Mouse (Mus musculus) neural tube, embryonic 11.5 days (tissue): Measurements from ENCODE around the gene Cd52. TPM values are rescaled to one million over a fixed set of nuclear protein-coding genes. Genes with fewer than 3 reads are reported as not detected.

ENCODE experiments used
- ATAC-seq: fragments of 200-750 bp; cut with Nextera tagmentation; 2 replicates; pipeline ENCODE4 v1.8.0; 2017; ENCODE audit warnings: moderate number of reproducible peaks, mild to moderate bottlenecking, moderate TSS enrichment, moderate library complexity; ENCODE audit not compliant: insufficient read depth, low FRiP score, low TSS enrichment
- DNase-seq: peaks from one replicate; pipeline ENCODE4 v3.0.0-alpha.2; 2015; ENCODE audit warnings: low spot score
- H3K27ac ChIP-seq: fragments of 300-500 bp; sonication (generic); 2 replicates; pipeline ENCODE4 v1.5.1; 2014; ENCODE audit warnings: low read depth, mild to moderate bottlenecking, low read length
- H3K27me3 ChIP-seq: fragments of 300-500 bp; sonication (generic); 2 replicates; pipeline ENCODE4 v1.6.1; 2014; ENCODE audit warnings: mild to moderate bottlenecking, low read length, mixed read lengths; ENCODE audit not compliant: control insufficient read depth, insufficient read depth
- H3K36me3 ChIP-seq: fragments of 300-500 bp; sonication (generic); 2 replicates; pipeline ENCODE4 v1.6.1; 2014; ENCODE audit warnings: mild to moderate bottlenecking, low read length, moderate library complexity, mixed read lengths; ENCODE audit not compliant: control insufficient read depth, insufficient read depth
- H3K4me1 ChIP-seq: fragments of 300-500 bp; sonication (generic); 2 replicates; pipeline ENCODE4 v1.6.1; 2014; ENCODE audit warnings: low read length, mixed read lengths; ENCODE audit not compliant: control insufficient read depth, insufficient read depth
- H3K4me2 ChIP-seq: fragments of 300-500 bp; sonication (generic); 2 replicates; pipeline ENCODE4 v1.6.1; 2014; ENCODE audit warnings: low read depth, mild to moderate bottlenecking, moderate library complexity
- H3K4me3 ChIP-seq: fragments of 300-500 bp; sonication (generic); 2 replicates; pipeline ENCODE4 v1.5.1; 2014; ENCODE audit warnings: low read depth, low read length
- H3K9ac ChIP-seq: fragments of 300-500 bp; sonication (generic); 2 replicates; pipeline ENCODE4 v1.6.1; 2014; ENCODE audit warnings: mild to moderate bottlenecking, low read length
- H3K9me3 ChIP-seq: fragments of 300-500 bp; sonication (generic); 2 replicates; pipeline ENCODE4 v1.6.1; 2016; ENCODE audit warnings: low read length; ENCODE audit not compliant: control insufficient read depth
- WGBS: fragments of 180-500 bp; shearing (Covaris S2); extraction: QIAGEN DNeasy Blood & Tissue Kit; methylation state at CpG from one replicate; pipeline ENCODE4 v1.1.7; 2014; 5-methylcytosine and 5-hydroxymethylcytosine counted together
- polyA plus RNA-seq: library from polyadenylated mRNA; unstranded; fragments of >200 nt; fragmentation: Nextera tagmentation; extraction: Ambion mirVana; gene quantifications from 2 replicates; pipeline ENCODE4 v1.2.1, GENCODE M21; 2014

Cd52 gene
- polyA plus RNA-seq, 1 experiment from 2014 or later = 6.4 TPM

DNA sequence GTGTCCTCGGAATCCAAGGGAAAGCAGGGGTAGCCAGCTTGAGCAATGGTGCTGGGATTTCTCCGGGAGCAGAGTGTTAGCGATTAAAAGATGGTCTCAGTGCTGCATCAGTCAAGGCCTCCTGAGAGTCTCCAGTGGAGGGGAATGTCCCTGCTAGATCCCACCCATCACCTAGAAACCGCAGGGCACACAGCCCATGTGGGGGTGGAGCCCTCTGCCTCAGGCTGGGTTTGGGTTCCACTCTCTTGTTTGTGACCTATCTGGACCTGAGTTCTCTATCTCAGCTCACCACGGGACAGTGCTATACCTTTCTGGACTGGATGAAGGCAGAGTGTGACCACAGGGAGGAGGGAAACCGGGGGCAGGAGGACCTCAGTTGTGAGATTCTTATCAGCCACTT, 36.0 kb downstream of the Cd52 start:
- Histone ChIP-seq H3K4me2 (no peak overlapping the region), H3K4me1 (no peaks in the 10 kb centered on the region), H3K27me3 (no peaks in the 10 kb centered on the region), H3K9ac (no peak overlapping the region), H3K9me3 (no peaks in the 10 kb centered on the region), H3K36me3 (no peaks in the 10 kb centered on the region), H3K27ac (no peak overlapping the region), H3K4me3 (no peak overlapping the region)
- no peak for ATAC-seq
- DNase-seq = no peak
- 85% methylated on average over 6 of the region's 6 CpGs for WGBS

GRCm38 (mm10) chr4:134058166-134058715, 36.6 kb downstream of the Cd52 start:
- Histone ChIP-seq H3K36me3 (no peaks in the 10 kb centered on the region), H3K9me3 (no peaks in the 10 kb centered on the region), H3K27me3 (no peaks in the 10 kb centered on the region), H3K9ac (no peak overlapping the region), H3K4me1 (no peaks in the 10 kb centered on the region), H3K4me3 (no peak overlapping the region), H3K4me2 (no peak overlapping the region), H3K27ac (no peak overlapping the region)
- no peak for DNase-seq
- ATAC-seq = no peak
- 31% methylated on average over 14 of the region's 14 CpGs for WGBS

DNA sequence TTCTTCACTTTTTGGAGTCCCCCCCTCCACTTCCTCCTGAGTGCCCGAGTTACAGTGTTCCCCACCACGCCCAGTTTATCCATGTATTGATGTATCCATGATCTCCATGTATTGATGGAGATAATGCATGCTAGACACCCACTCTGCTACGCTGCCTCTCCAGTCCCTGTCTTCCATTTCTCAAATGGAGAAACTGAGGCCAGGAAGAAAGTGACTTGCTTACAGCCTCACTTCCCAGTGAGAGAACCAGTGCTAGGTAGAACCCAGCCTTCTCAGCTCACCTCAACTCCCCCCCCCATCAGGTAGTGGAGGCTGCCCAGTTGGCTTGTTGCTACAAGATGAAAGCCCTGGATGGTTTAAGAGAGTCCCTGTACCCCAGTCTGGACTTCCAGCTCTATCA, 41.3 kb downstream of the Cd52 start, which contains the start of gene Zfp683:
Gene Zfp683, plus strand, starts transcription at position 301 of the 400 bp plus-strand sequence.
- no peak within 1 kb of the TSS for H3K4me3 ChIP-seq
- H3K9me3 ChIP-seq = no peaks in the 10 kb centered on the region
- no peaks in the 10 kb centered on the region for H3K36me3 ChIP-seq
- no peak within 1 kb of the TSS for H3K27ac ChIP-seq
- 85% methylated on average over 3 of the region's 3 CpGs for WGBS
- no peak within 1 kb of the TSS for H3K9ac ChIP-seq
- no peak within 1 kb of the TSS for H3K4me2 ChIP-seq
- H3K4me1 ChIP-seq = no peaks in the 10 kb centered on the region
- DNase-seq (no peak), ATAC-seq (no peak)
- H3K27me3 ChIP-seq = no peaks in the 10 kb centered on the region

- Histone ChIP-seq H3K27me3 (no peaks in the 10 kb centered on the region), H3K4me1 (no peaks in the 10 kb centered on the region), H3K4me2 (no peak overlapping the region), H3K36me3 (no peaks in the 10 kb centered on the region), H3K4me3 (no peak overlapping the region), H3K9ac (no peak overlapping the region), H3K9me3 (no peaks in the 10 kb centered on the region), H3K27ac (no peak overlapping the region)
- ATAC-seq (no peak), DNase-seq (no peak)
- 51% methylated on average over 8 of the region's 8 CpGs for WGBS
Measured at GRCm38 (mm10) chr4:134052560-134052959, 42.3 kb downstream of the Cd52 start.

DNA sequence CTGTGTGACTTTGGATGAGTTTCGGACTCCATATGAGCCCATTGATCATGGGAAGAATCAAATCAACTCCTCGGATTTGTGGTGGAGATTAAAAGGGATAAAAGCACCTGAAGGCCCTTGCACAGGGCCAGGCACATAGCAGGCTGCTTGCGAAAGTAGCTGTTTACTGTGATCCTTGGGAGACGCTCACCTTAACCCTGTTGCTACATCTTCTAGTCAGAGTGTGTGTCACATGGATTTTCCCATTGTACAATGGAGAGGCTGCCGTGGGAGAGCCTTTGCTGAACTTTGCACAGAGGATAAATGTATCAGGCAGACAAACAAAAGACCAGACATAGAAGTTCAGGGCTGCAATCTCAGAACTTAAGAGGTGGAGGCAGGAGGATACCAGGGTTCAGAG, 43.0 kb downstream of the Cd52 start:
- H3K4me2 ChIP-seq = no peak overlapping the region
- H3K9ac ChIP-seq = no peak overlapping the region
- no peaks in the 10 kb centered on the region for H3K36me3 ChIP-seq
- H3K27me3 ChIP-seq = no peaks in the 10 kb centered on the region
- no peak overlapping the region for H3K4me3 ChIP-seq
- WGBS = 92% methylated on average over 5 of the region's 5 CpGs
- H3K4me1 ChIP-seq = no peaks in the 10 kb centered on the region
- no peak for ATAC-seq
- H3K9me3 ChIP-seq = no peaks in the 10 kb centered on the region
- DNase-seq = no peak
- H3K27ac ChIP-seq = no peak overlapping the region

GRCm38 (mm10) chr4:134047648-134048047, 47.2 kb downstream of the Cd52 start:
- Histone ChIP-seq H3K9me3 (no peaks in the 10 kb centered on the region), H3K4me2 (no peak overlapping the region), H3K4me1 (no peaks in the 10 kb centered on the region), H3K4me3 (no peak overlapping the region), H3K36me3 (no peaks in the 10 kb centered on the region), H3K9ac (no peak overlapping the region), H3K27me3 (no peaks in the 10 kb centered on the region), H3K27ac (no peak overlapping the region)
- 58% methylated on average over 5 of the region's 5 CpGs for WGBS
- ATAC-seq = no peak
- DNase-seq = no peak

DNA sequence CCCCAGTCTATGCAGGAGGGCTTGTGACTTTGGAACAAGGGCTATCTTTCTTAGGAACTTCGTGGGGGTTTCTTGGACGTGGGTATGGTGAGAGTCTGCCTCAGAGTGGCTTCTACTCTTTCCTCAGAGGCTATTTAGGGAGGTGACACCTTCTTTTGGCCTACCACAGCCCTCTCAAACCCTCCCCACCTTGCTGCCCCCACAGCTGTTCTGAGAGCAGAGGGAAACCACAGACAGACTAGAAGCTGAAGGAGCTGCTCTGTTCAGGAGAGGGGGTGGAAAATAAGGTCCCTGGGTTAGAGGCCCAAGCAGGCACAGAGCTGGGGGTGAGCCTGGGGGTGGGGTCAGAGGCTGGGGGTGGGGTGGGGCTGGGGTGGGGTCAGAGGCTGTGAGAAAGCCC, 51.8 kb downstream of the Cd52 start:
- 72% methylated on average over 2 of the region's 2 CpGs for WGBS
- no peaks in the 10 kb centered on the region for H3K36me3 ChIP-seq
- DNase-seq (no peak), ATAC-seq (no peak)
- no peaks in the 10 kb centered on the region for H3K4me1 ChIP-seq
- H3K27ac ChIP-seq = no peak overlapping the region
- H3K4me2 ChIP-seq = no peak overlapping the region
- no peaks in the 10 kb centered on the region for H3K27me3 ChIP-seq
- no peaks in the 10 kb centered on the region for H3K9me3 ChIP-seq
- H3K4me3 ChIP-seq = no peak overlapping the region
- H3K9ac ChIP-seq = no peak overlapping the region

DNA sequence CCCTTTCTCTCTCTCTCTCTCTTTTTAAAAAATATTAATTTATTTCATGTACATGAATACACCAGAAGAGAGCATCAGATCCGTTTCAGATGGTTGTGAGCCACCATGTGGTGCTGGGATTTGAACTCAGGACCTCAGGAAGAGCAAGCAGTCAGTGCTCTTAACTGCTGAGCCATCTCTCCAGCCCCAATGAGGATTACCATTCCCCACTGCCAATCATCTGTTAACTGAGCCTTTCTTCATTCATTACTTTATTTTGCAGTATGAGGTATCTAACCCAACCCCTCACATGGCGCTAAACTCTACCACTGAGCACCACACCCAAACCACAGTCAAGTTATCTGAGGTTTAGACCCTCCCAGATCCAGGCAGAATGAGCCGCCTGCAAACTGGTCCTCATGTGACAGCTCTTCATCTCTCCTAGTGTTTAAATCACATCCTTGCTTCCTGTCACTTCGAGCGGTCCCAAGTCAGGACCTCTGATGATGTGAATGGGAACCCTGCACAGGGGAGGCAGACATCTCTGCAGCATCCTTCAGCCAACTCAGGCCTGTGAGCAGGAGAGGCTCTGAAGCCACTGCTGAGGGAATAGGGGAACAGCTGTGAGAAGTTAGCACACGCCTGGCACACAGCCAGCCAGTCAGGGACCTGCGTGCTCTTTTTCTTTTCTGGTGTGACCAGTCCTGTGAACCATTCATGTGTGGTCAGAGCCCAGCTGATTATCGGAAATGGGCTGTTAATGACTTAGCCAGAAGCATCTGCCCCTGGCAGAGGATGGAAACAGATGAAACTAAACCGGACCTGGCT, 53.4 kb downstream of the Cd52 start:
- Histone ChIP-seq H3K36me3 (no peaks in the 10 kb centered on the region), H3K9ac (no peak overlapping the region), H3K4me1 (no peaks in the 10 kb centered on the region), H3K9me3 (no peaks in the 10 kb centered on the region), H3K4me2 (no peak overlapping the region), H3K27ac (no peak overlapping the region), H3K27me3 (no peaks in the 10 kb centered on the region), H3K4me3 (no peak overlapping the region)
- no peak for ATAC-seq
- WGBS = 57% methylated on average over 9 of the region's 9 CpGs
- DNase-seq = peak; percentile 48

DNA sequence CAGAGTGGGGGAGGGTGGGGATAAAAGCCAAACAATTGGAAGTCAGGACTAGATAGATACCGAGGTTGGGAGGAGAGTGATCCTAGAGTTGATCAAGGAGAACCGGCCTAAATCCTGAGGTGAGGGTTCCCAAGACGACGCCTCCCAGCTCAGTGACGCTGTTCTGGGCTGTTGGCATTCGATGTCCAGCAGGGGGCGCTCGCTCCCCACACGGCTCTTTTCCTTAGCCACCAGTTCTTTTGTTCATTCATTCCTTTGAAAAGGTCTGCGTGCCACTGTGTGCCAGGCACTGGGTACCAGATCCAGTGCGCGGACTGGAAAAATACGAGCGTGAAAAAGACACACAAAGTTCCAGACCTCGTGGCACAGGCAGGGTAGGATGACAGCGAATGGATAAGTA, 58.9 kb downstream of the Cd52 start:
- WGBS = 4% methylated on average over 16 of the region's 16 CpGs

More for the DNA sequence above, 58.9 kb downstream of the Cd52 start:
- Histone ChIP-seq H3K27me3 (no peaks in the 10 kb centered on the region), H3K4me2 (no peak overlapping the region), H3K9ac (no peak overlapping the region), H3K27ac (no peak overlapping the region), H3K9me3 (no peaks in the 10 kb centered on the region; the same call in 1 of the 2 replicates), H3K36me3 (no peaks in the 10 kb centered on the region), H3K4me1 (no peaks in the 10 kb centered on the region), H3K4me3 (no peak overlapping the region)
- DNase-seq (peak; percentile 86), ATAC-seq (no peak)
